Mouse (Mus musculus) ES-Bruce4 (cell line): ENCODE measurements at regions not wholly inside any gene's neighbourhood (a gene's known extent, or its start where the extent isn't known, plus 50 kb on each side); places are given as distances from the start of the nearest gene placed in this dataset.

Source experiments
- CTCF ChIP-seq: IDR thresholded peaks from one replicate; pipeline ENCODE4 v1.8.1; 2011; ENCODE audit warnings: low read depth, low read length
- EP300 ChIP-seq: IDR thresholded peaks from 2 replicates; pipeline ENCODE4 v1.6.1; 2011; ENCODE audit warnings: low read depth, low read length; ENCODE audit not compliant: insufficient read depth
- POLR2A ChIP-seq: IDR thresholded peaks from one replicate; pipeline ENCODE4 v1.8.1; 2011; ENCODE audit warnings: low read length; ENCODE audit not compliant: insufficient read depth

DNA sequence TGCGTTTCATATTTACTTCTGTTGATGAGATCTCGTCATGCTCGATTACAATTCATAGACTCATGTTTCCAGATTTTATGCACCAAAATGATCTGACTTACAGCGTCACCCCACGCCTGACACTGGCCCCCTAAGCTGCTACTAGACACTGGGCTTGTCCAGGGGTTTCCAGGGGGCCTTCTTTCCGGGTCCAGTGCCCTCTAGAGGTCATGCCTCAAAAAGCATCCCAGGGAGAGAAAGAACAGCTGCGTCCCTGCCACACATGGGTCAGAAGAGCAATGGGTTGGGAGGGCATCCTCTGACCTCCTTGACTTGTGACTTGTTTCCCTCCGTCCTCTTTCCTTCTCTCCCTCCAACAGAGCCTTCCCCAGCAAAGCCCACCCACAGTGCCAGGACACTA lies 109.2 kb upstream of the Csf3r start:
- TF ChIP-seq CTCF (peak; percentile 70), POLR2A (no peak), EP300 (no peak)
